Mouse (Mus musculus) cerebellum, adult 2 months (tissue): Measurements from ENCODE around the gene Tvp23a. TPM values are rescaled to one million over a fixed set of nuclear protein-coding genes. Genes with fewer than 3 reads are reported as not detected.

ENCODE experiments used
- DNase-seq, 2 experiments: peaks; one replicate each; pipeline ENCODE4 v3.0.0; 2021
- H3K27ac ChIP-seq: fragments of 200-500 bp; 2 replicates; pipeline ENCODE4 v1.5.1; 2012; ENCODE audit warnings: low read length, control low read depth, inconsistent platforms; ENCODE audit not compliant: insufficient read depth
- H3K27me3 ChIP-seq: fragments of 200-500 bp; 2 replicates; pipeline ENCODE4 v1.6.1; 2012; ENCODE audit warnings: inconsistent platforms, mild to moderate bottlenecking, low read length, moderate library complexity; ENCODE audit not compliant: control insufficient read depth, insufficient read depth
- H3K4me1 ChIP-seq: fragments of 200-500 bp; 2 replicates; pipeline ENCODE4 v1.6.1; 2011; ENCODE audit warnings: low read length; ENCODE audit not compliant: control insufficient read depth, insufficient read depth
- H3K4me3 ChIP-seq: fragments of 200-500 bp; replicated peaks from 2 replicates; pipeline ENCODE3; 2011; ENCODE audit warnings: mild to moderate bottlenecking, low read depth, low read length, control low read depth; ENCODE audit not compliant: insufficient read depth
- CTCF ChIP-seq: fragments of 200-500 bp; IDR thresholded peaks from 2 replicates; pipeline ENCODE4 v1.5.1; 2011; ENCODE audit warnings: low read depth, mild to moderate bottlenecking, control low read depth, low read length, moderate library complexity, borderline replicate concordance; ENCODE audit not compliant: insufficient read depth
- POLR2A ChIP-seq: fragments of 200-500 bp; IDR thresholded peaks from 2 replicates; pipeline ENCODE4 v1.6.1; 2011; ENCODE audit warnings: low read length, control low read depth, borderline replicate concordance; ENCODE audit not compliant: insufficient read depth
- WGBS: fragments of 180-500 bp; shearing (Covaris S2); methylation state at CpG from one replicate; pipeline ENCODE4 v1.1.7; 2018; 5-methylcytosine and 5-hydroxymethylcytosine counted together
- polyA plus RNA-seq: library from polyadenylated mRNA; depleted of rRNA; stranded (reverse); fragments of >200 nt; gene quantifications from 2 replicates; pipeline ENCODE4 v1.2.3, GENCODE M21; 2012; rRNA removed

Tvp23a gene
- 25.5 and 27.3 TPM in 2 replicates for polyA plus RNA-seq

GRCm38 (mm10) chr16:10447264-10447594, at the start of gene Tvp23a:
TSS of gene Tvp23a (minus strand) at chr16:10447362.
- Histone ChIP-seq H3K4me3 (peak within 1 kb of the TSS; percentile 80), H3K27me3 (no peaks in the 10 kb centered on the region), H3K27ac (peak within 1 kb of the TSS; percentile 64), H3K4me1 (peaks cover 10% of the 10 kb centered on the region)
- peak; percentile 87 for TF ChIP-seq POLR2A
- TF ChIP-seq CTCF = no peak
- peak; percentile 88 to 89 for DNase-seq
- 4% methylated on average over 12 of the region's 12 CpGs for whole genome bisulfite sequencing

GRCm38 (mm10) chr16:10495824-10496298, 48.7 kb upstream of the Tvp23a start:
- DNase-seq = no peak
- Histone ChIP-seq H3K4me3 (no peak overlapping the region), H3K4me1 (no peaks in the 10 kb centered on the region), H3K27me3 (no peaks in the 10 kb centered on the region), H3K27ac (no peak overlapping the region)
- 53% methylated on average over 2 of the region's 2 CpGs for WGBS
- TF ChIP-seq POLR2A = no peak
- TF ChIP-seq CTCF = no peak

GRCm38 (mm10) chr16:10492587-10492986, 45.4 kb upstream of the Tvp23a start:
- no peak for DNase-seq
- no peak overlapping the region for H3K4me3 ChIP-seq
- TF ChIP-seq CTCF (no peak), POLR2A (no peak)
- H3K27me3 ChIP-seq = no peaks in the 10 kb centered on the region
- WGBS = 91% methylated on average over 3 of the region's 3 CpGs
- H3K4me1 ChIP-seq = no peaks in the 10 kb centered on the region
- H3K27ac ChIP-seq = no peak overlapping the region

- TF ChIP-seq POLR2A (no peak), CTCF (no peak)
- no peaks in the 10 kb centered on the region for H3K27me3 ChIP-seq
- 87% methylated on average over 4 of the region's 4 CpGs for WGBS
Observed at GRCm38 (mm10) chr16:10491716-10492115, 44.6 kb upstream of the Tvp23a start.

GRCm38 (mm10) chr16:10490503-10491150, 43.5 kb upstream of the Tvp23a start:
- DNase-seq = no peak
- TF ChIP-seq POLR2A (no peak), CTCF (no peak)
- Histone ChIP-seq H3K27me3 (no peaks in the 10 kb centered on the region), H3K4me3 (no peak overlapping the region), H3K4me1 (no peaks in the 10 kb centered on the region), H3K27ac (no peak overlapping the region)
- WGBS = 89% methylated on average over 18 of the region's 18 CpGs

More at GRCm38 (mm10) chr16:10491716-10492115, 44.6 kb upstream of the Tvp23a start:
- Histone ChIP-seq H3K27ac (no peak overlapping the region), H3K4me1 (no peaks in the 10 kb centered on the region), H3K4me3 (no peak overlapping the region)
- DNase-seq = no peak

- no peak for DNase-seq
- no peak for TF ChIP-seq POLR2A
- TF ChIP-seq CTCF = no peak
- H3K27me3 ChIP-seq = no peaks in the 10 kb centered on the region
- H3K4me3 ChIP-seq = no peak overlapping the region
- WGBS = 17% methylated on average over 13 of the region's 14 CpGs
- no peaks in the 10 kb centered on the region for H3K4me1 ChIP-seq
- no peak overlapping the region for H3K27ac ChIP-seq
Observed at GRCm38 (mm10) chr16:10489904-10490457, 42.8 kb upstream of the Tvp23a start.

GRCm38 (mm10) chr16:10489483-10489882, 42.3 kb upstream of the Tvp23a start:
- H3K4me3 ChIP-seq = no peak overlapping the region

GRCm38 (mm10) chr16:10488769-10489481, 41.8 kb upstream of the Tvp23a start:
- TF ChIP-seq POLR2A (no peak), CTCF (no peak)
- 84% methylated on average over 7 of the region's 7 CpGs for WGBS
- no peaks in the 10 kb centered on the region for H3K27me3 ChIP-seq
- H3K4me3 ChIP-seq = no peak overlapping the region
- H3K4me1 ChIP-seq = no peaks in the 10 kb centered on the region
- no peak for DNase-seq
- H3K27ac ChIP-seq = no peak overlapping the region

More at GRCm38 (mm10) chr16:10489483-10489882, 42.3 kb upstream of the Tvp23a start:
- no peak for TF ChIP-seq POLR2A
- TF ChIP-seq CTCF = no peak
- no peak for DNase-seq
- no peaks in the 10 kb centered on the region for H3K27me3 ChIP-seq
- no peak overlapping the region for H3K27ac ChIP-seq
- no peaks in the 10 kb centered on the region for H3K4me1 ChIP-seq
- WGBS = 6% methylated on average over 9 of the region's 9 CpGs
